Mouse (Mus musculus): ENCODE measurements around the gene Olfr1507.

DNA sequence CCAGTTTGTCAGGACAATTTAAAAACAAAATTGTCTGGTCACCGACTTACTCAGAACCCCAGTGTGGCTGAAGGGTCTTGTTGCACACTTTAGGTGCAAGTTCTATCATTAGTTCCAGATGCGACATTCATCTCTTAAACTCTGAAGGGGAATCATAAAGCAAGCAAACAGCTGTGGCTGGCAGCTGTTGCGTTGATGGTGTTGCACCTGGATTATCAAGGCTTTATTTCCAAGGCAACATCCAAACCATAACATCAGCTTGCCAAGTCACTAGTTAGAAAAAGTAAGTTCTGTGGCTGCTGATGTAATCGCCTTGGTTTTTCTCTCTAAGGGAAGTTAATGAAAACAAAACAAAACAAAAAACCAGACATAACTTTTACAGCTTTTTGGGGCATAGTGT is at the start of gene Olfr1507:
- no peak for TF ChIP-seq ZMIZ1 (IDR thresholded peaks at IDR 0.05; ENCODE audit: low read depth, low read length)
- no peak for TF ChIP-seq ELF1 (IDR thresholded peaks at IDR 0.05; ENCODE audit: low read depth, low read length)
- no peak for TF ChIP-seq MXI1 (IDR thresholded peaks at IDR 0.05; ENCODE audit: low read depth, low read length)
- TF ChIP-seq CTCF (conservative IDR thresholded peaks at IDR 0.05 in 1 of 2, IDR thresholded peaks at IDR 0.05 in 1 of 2; ENCODE audit: low read depth in 2 of 2, low read length in 2 of 2), result no peak
- TF ChIP-seq POLR2AphosphoS2 (IDR thresholded peaks at IDR 0.05; ENCODE audit: low read depth, low read length), result no peak
- no peak for TF ChIP-seq CHD1 (IDR thresholded peaks at IDR 0.05; ENCODE audit: low read depth, low read length)
- no peak for TF ChIP-seq POLR2A (IDR thresholded peaks at IDR 0.05; ENCODE audit: low read depth, low read length)

Data from CH12.LX (cell line).